Mouse (Mus musculus) spleen, adult 2 months (tissue): ENCODE results near the gene Atp5g1. TPM values are rescaled to one million over a fixed set of nuclear protein-coding genes. Genes with fewer than 3 reads are reported as not detected.

Source experiments
- DNase-seq, 2 experiments: peaks; one replicate each; pipeline versions ENCODE4 v3.0.0 to v3.0.0-alpha.2; 2012 to 2021; ENCODE audit warnings: low spot score in 2 of 2, low read depth in 1 of 2
- H3K27ac ChIP-seq: fragments of 200-500 bp; 2 replicates; pipeline ENCODE4 v1.5.1; 2012; ENCODE audit warnings: low read length, inconsistent platforms; ENCODE audit not compliant: insufficient read depth
- H3K27me3 ChIP-seq: fragments of 200-500 bp; 2 replicates; pipeline ENCODE4 v1.6.1; 2012; ENCODE audit warnings: mild to moderate bottlenecking, moderate library complexity, low read length, inconsistent platforms; ENCODE audit not compliant: control insufficient read depth, insufficient read depth
- H3K36me3 ChIP-seq: fragments of 200-500 bp; 2 replicates; pipeline ENCODE4 v1.6.1; 2012; ENCODE audit warnings: mild to moderate bottlenecking, low read length, inconsistent platforms; ENCODE audit not compliant: control insufficient read depth, insufficient read depth
- H3K4me1 ChIP-seq: fragments of 200-500 bp; 2 replicates; pipeline ENCODE4 v1.6.1; 2011; ENCODE audit warnings: inconsistent platforms; ENCODE audit not compliant: control insufficient read depth, insufficient read depth, insufficient read length
- H3K4me3 ChIP-seq: fragments of 200-500 bp; 2 replicates; pipeline ENCODE4 v1.5.1; 2011; ENCODE audit warnings: mild to moderate bottlenecking, inconsistent platforms; ENCODE audit not compliant: insufficient read depth, insufficient read length; ENCODE audit errors: extremely low read depth
- CTCF ChIP-seq: fragments of 200-500 bp; IDR thresholded peaks from 2 replicates; pipeline ENCODE4 v1.5.1; 2011; ENCODE audit warnings: mild to moderate bottlenecking, inconsistent platforms; ENCODE audit not compliant: insufficient read depth, insufficient read length, insufficient replicate concordance; ENCODE audit errors: extremely low read depth
- POLR2A ChIP-seq: fragments of 200-500 bp; IDR thresholded peaks from 2 replicates; pipeline ENCODE4 v1.6.1; 2011; ENCODE audit warnings: low read depth, low read length, inconsistent platforms
- WGBS: fragments of 180-500 bp; shearing (Covaris S2); methylation state at CpG from one replicate; pipeline ENCODE4 v1.1.7; 2018; 5-methylcytosine and 5-hydroxymethylcytosine counted together
- polyA plus RNA-seq: library from polyadenylated mRNA; depleted of rRNA; stranded (reverse); fragments of >200 nt; gene quantifications from 2 replicates; pipeline ENCODE4 v1.2.3, GENCODE M21; 2012

Gene Atp5g1
- polyA plus RNA-seq, 1 experiment: 193 TPM

GRCm38 (mm10) chr11:96073295-96073993, 2.0 kb downstream of the Atp5g1 start:
- no peaks in the 10 kb centered on the region for H3K27me3 ChIP-seq
- H3K4me1 ChIP-seq: peaks cover 4% of the 10 kb centered on the region; the same call in 1 of the 2 replicates
- no peak overlapping the region for H3K27ac ChIP-seq
- TF ChIP-seq CTCF: no peak
- no peak for TF ChIP-seq POLR2A
- no peak for DNase-seq
- no peak overlapping the region for H3K4me3 ChIP-seq
- peaks cover 6% of the 10 kb centered on the region; the same call in 1 of the 2 replicates for H3K36me3 ChIP-seq
- 82% methylated on average over 9 of the region's 9 CpGs for WGBS

DNA sequence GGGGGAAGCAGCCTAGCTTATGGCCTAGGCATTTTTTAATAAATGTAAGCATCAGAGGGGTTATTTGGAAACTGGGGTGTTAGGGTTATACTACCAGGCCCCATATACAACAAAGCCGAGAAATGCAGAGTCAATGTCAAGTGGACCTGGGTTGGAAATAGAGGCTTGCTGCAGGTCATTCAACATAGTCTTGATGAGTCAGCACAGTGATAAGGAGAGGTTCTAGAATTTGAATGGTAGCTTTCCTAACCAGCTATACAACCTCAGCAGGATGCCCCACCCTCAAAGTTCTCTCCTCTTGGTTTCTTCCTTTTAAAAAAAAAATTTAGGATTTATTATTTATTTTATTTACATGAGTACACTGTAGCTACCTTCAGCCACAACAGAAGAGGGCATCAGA, 4.5 kb downstream of the Atp5g1 start:
- TF ChIP-seq POLR2A: no peak
- no peak for TF ChIP-seq CTCF
- H3K27me3 ChIP-seq: no peaks in the 10 kb centered on the region
- H3K27ac ChIP-seq: no peak overlapping the region
- H3K36me3 ChIP-seq: peaks cover 6% of the 10 kb centered on the region; the same call in 1 of the 2 replicates
- no peak for DNase-seq
- no peak overlapping the region for H3K4me3 ChIP-seq
- WGBS: 86% methylated on average over 1 of the region's 1 CpGs
- H3K4me1 ChIP-seq: peaks cover 4% of the 10 kb centered on the region; the same call in 1 of the 2 replicates

GRCm38 (mm10) chr11:96070353-96070752, 5.1 kb downstream of the Atp5g1 start:
- Histone ChIP-seq H3K27ac (no peak overlapping the region), H3K4me1 (peaks cover 4% of the 10 kb centered on the region; the same call in 1 of the 2 replicates), H3K36me3 (peaks cover 6% of the 10 kb centered on the region; the same call in 1 of the 2 replicates), H3K4me3 (no peak overlapping the region), H3K27me3 (no peaks in the 10 kb centered on the region)
- DNase-seq: no peak
- TF ChIP-seq CTCF (no peak), POLR2A (no peak)
- 95% methylated on average over 7 of the region's 7 CpGs for WGBS

DNA sequence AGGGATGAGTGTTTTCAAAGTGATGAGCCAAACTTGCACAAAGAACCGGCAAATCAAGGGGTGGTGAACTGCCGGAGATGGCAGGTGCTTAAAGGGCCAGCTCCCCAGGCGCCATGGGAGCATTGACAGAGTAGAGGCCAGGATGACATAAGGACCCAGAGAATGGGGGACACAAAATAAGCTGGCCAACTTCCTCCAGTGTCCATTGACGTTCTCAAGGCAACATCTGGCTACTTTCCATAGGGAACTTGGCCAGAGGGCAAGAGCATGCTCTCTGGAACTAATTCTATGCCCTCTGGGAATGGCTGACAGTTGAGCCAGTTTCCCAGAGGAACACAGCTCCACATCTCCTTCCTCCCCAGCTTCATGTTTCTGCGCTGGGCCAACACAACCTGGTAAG, 7.2 kb downstream of the Atp5g1 start:
- Histone ChIP-seq H3K36me3 (peaks cover 4% of the 10 kb centered on the region; the same call in 1 of the 2 replicates), H3K27ac (no peak overlapping the region), H3K4me1 (no peaks in the 10 kb centered on the region), H3K4me3 (no peak overlapping the region), H3K27me3 (no peaks in the 10 kb centered on the region)
- WGBS: 87% methylated on average over 5 of the region's 5 CpGs
- TF ChIP-seq CTCF (no peak), POLR2A (no peak)
- no peak for DNase-seq

GRCm38 (mm10) chr11:96065215-96065911, 10.1 kb downstream of the Atp5g1 start, which contains the start of gene Ube2z:
Gene Ube2z (minus strand): TSS chr11:96065388.
- peaks cover 7% of the 10 kb centered on the region for H3K36me3 ChIP-seq
- 7% methylated on average over 50 of the region's 50 CpGs for WGBS
- no peaks in the 10 kb centered on the region for H3K27me3 ChIP-seq
- peak within 1 kb of the TSS; percentile 88 for H3K27ac ChIP-seq
- peak within 1 kb of the TSS; percentile 85 for H3K4me3 ChIP-seq
- TF ChIP-seq CTCF: peak; percentile 5; the same call in 1 of the 2 replicates
- peak; percentile 88 for TF ChIP-seq POLR2A
- no peaks in the 10 kb centered on the region for H3K4me1 ChIP-seq
- DNase-seq: peak; percentile 85 to 96

GRCm38 (mm10) chr11:96064521-96065214, 10.8 kb downstream of the Atp5g1 start:
- Histone ChIP-seq H3K27ac (peak overlapping the region; percentile 88), H3K27me3 (no peaks in the 10 kb centered on the region), H3K4me1 (no peaks in the 10 kb centered on the region), H3K4me3 (peak overlapping the region; percentile 85), H3K36me3 (peaks cover 7% of the 10 kb centered on the region)
- under 1% methylated on average over 62 of the region's 64 CpGs for WGBS
- peak; percentile 8 to 47 for DNase-seq
- TF ChIP-seq CTCF (no peak), POLR2A (no peak)

DNA sequence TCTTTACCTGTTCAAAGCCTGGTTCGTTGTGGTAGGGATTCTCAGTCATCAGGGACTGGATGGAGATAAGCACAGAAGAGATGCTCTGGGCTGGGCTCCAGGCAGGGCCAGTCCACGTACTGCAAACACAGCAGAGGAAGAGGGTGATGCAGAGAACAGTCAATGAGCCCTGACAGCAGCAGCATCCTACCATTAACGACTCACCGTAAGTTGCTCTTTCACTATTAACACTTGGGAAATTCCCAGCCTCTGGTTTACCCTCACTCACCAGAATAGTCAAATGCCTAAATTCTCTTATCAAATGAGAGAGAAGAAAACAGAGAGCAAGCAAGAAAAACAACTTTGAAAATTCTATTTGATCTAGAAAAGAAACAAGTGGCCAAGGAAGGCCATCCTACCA, 17.2 kb downstream of the Atp5g1 start:
- whole genome bisulfite sequencing: 82% methylated on average over 4 of the region's 4 CpGs
- no peaks in the 10 kb centered on the region for H3K4me1 ChIP-seq
- peaks cover 32% of the 10 kb centered on the region for H3K36me3 ChIP-seq
- H3K27me3 ChIP-seq: no peaks in the 10 kb centered on the region
- TF ChIP-seq CTCF (no peak), POLR2A (no peak)
- DNase-seq: no peak
- H3K27ac ChIP-seq: no peak overlapping the region
- H3K4me3 ChIP-seq: no peak overlapping the region
